Mouse (Mus musculus): ENCODE data around the gene Dtd1. TPM values are rescaled to one million over a fixed set of nuclear protein-coding genes. Genes with fewer than 3 reads are reported as not detected.
"Not testable (repeated sequence)": the region's sequence is repeated elsewhere in the genome, so short reads cannot be mapped to it uniquely, and the experiment has no call there.

The Dtd1 gene
- 155 and 178 TPM in 2 replicates for polyA plus RNA-seq (2015; fragmentation: Nextera tagmentation; extraction: Ambion mirVana)

- 1% methylated on average over 50 of the region's 50 CpGs for WGBS
- Histone ChIP-seq H3K36me3 (ENCODE audit: control insufficient read depth, insufficient read depth, low read length) (0 out of 2 replicates have a peak, but pooled peaks cover 4% of the 10 kb centered on the region), H3K4me2 (ENCODE audit: low read length) (peak within 1 kb of the TSS; percentile 60), H3K4me1 (ENCODE audit: control insufficient read depth, insufficient read depth, low read length) (peaks cover 3% of the 10 kb centered on the region; the same call in 1 of the 2 replicates), H3K4me3 (ENCODE audit: low read depth, low read length) (peak within 1 kb of the TSS; percentile 82), H3K9me3 (replicated peaks; ENCODE audit: control insufficient read depth, low read length, poor library complexity, severe bottlenecking) (no peaks in the 10 kb centered on the region), H3K27ac (ENCODE audit: low read length) (peak within 1 kb of the TSS; percentile 86), H3K27me3 (ENCODE audit: control insufficient read depth, insufficient read depth, low read depth, low read length) (no peaks in the 10 kb centered on the region), H3K9ac (ENCODE audit: low read depth, low read length) (peak within 1 kb of the TSS; percentile 92)
- ATAC-seq: peak; percentile 94
Measured at GRCm38 (mm10) chr2:144599831-144600687, at the start of gene Dtd1. Gene Dtd1 (plus strand): TSS chr2:144599897.

- Histone ChIP-seq H3K9ac (ENCODE audit: low read depth, low read length) (peak within 1 kb of the TSS; percentile 77), H3K9me3 (replicated peaks; ENCODE audit: control insufficient read depth, low read length, poor library complexity, severe bottlenecking) (no peaks in the 10 kb centered on the region), H3K36me3 (ENCODE audit: control insufficient read depth, insufficient read depth, low read length) (no peaks in the 10 kb centered on the region; the same call in 1 of the 2 replicates), H3K4me1 (ENCODE audit: control insufficient read depth, insufficient read depth, low read length) (peaks cover 15% of the 10 kb centered on the region), H3K27ac (ENCODE audit: low read length) (peak within 1 kb of the TSS; percentile 83), H3K4me3 (ENCODE audit: low read depth, low read length) (peak within 1 kb of the TSS; percentile 62), H3K27me3 (ENCODE audit: control insufficient read depth, insufficient read depth, low read depth, low read length) (no peaks in the 10 kb centered on the region), H3K4me2 (ENCODE audit: low read length) (peak within 1 kb of the TSS; percentile 68)
- peak; percentile 97 for ATAC-seq
- 0% methylated on average over 17 of the region's 17 CpGs for WGBS
Measured at GRCm38 (mm10) chr2:144550529-144550928, 49.2 kb upstream of the Dtd1 start, which contains the start of gene Rbbp9. Gene Rbbp9 (minus strand): TSS chr2:144550869.

- no peaks in the 10 kb centered on the region for H3K27me3 ChIP-seq (ENCODE audit: control insufficient read depth, insufficient read depth, low read depth, low read length)
- H3K4me2 ChIP-seq (ENCODE audit: low read length): no peak overlapping the region
- no peak overlapping the region for H3K27ac ChIP-seq (ENCODE audit: low read length)
- no peak for ATAC-seq
- no peaks in the 10 kb centered on the region for H3K36me3 ChIP-seq (ENCODE audit: control insufficient read depth, insufficient read depth, low read length)
- WGBS: 94% methylated on average over 3 of the region's 3 CpGs
- H3K9me3 ChIP-seq (replicated peaks; ENCODE audit: control insufficient read depth, low read length, poor library complexity, severe bottlenecking): no peaks in the 10 kb centered on the region
- H3K4me1 ChIP-seq (ENCODE audit: control insufficient read depth, insufficient read depth, low read length): peaks cover 23% of the 10 kb centered on the region
- H3K9ac ChIP-seq (ENCODE audit: low read depth, low read length): no peak overlapping the region
- H3K4me3 ChIP-seq (ENCODE audit: low read depth, low read length): no peak overlapping the region
Measured at GRCm38 (mm10) chr2:144553905-144554304, 45.8 kb upstream of the Dtd1 start.

GRCm38 (mm10) chr2:144555286-144555819, 44.3 kb upstream of the Dtd1 start:
- H3K36me3 ChIP-seq (ENCODE audit: control insufficient read depth, insufficient read depth, low read length): 0 out of 2 replicates have a peak, but pooled peaks cover 2% of the 10 kb centered on the region
- H3K4me1 ChIP-seq (ENCODE audit: control insufficient read depth, insufficient read depth, low read length): peaks cover 12% of the 10 kb centered on the region
- no peaks in the 10 kb centered on the region for H3K9me3 ChIP-seq (replicated peaks; ENCODE audit: control insufficient read depth, low read length, poor library complexity, severe bottlenecking)
- H3K4me3 ChIP-seq (ENCODE audit: low read depth, low read length): peak overlapping the region; percentile 90
- 3% methylated on average over 14 of the region's 14 CpGs for WGBS
- peak overlapping the region; percentile 75 for H3K9ac ChIP-seq (ENCODE audit: low read depth, low read length)
- H3K27me3 ChIP-seq (ENCODE audit: control insufficient read depth, insufficient read depth, low read depth, low read length): no peaks in the 10 kb centered on the region
- no peak for ATAC-seq
- H3K27ac ChIP-seq (ENCODE audit: low read length): peak overlapping the region; percentile 82
- peak overlapping the region; percentile 90 for H3K4me2 ChIP-seq (ENCODE audit: low read length)

- 0 out of 2 replicates have a peak, but pooled peaks cover 2% of the 10 kb centered on the region for H3K36me3 ChIP-seq (ENCODE audit: control insufficient read depth, insufficient read depth, low read length)
- H3K27ac ChIP-seq (ENCODE audit: low read length): peak within 1 kb of the TSS; percentile 82
- H3K27me3 ChIP-seq (ENCODE audit: control insufficient read depth, insufficient read depth, low read depth, low read length): no peaks in the 10 kb centered on the region
- H3K4me3 ChIP-seq (ENCODE audit: low read depth, low read length): peak within 1 kb of the TSS; percentile 90
- no peaks in the 10 kb centered on the region for H3K9me3 ChIP-seq (replicated peaks; ENCODE audit: control insufficient read depth, low read length, poor library complexity, severe bottlenecking)
- peak within 1 kb of the TSS; percentile 75 for H3K9ac ChIP-seq (ENCODE audit: low read depth, low read length)
- peak; percentile 98 for ATAC-seq
- peaks cover 12% of the 10 kb centered on the region for H3K4me1 ChIP-seq (ENCODE audit: control insufficient read depth, insufficient read depth, low read length)
- WGBS: under 1% methylated on average over 44 of the region's 44 CpGs
- H3K4me2 ChIP-seq (ENCODE audit: low read length): peak within 1 kb of the TSS; percentile 90
Measured at GRCm38 (mm10) chr2:144555820-144556552, 43.7 kb upstream of the Dtd1 start, which contains the start of gene Sec23b. Gene Sec23b (plus strand): TSS chr2:144556229.

- no peak for ATAC-seq
- 88% methylated on average over 4 of the region's 4 CpGs for WGBS
- peaks cover 30% of the 10 kb centered on the region for H3K36me3 ChIP-seq (ENCODE audit: control insufficient read depth, insufficient read depth, low read length)
Measured at GRCm38 (mm10) chr2:144588723-144589122, 11.0 kb upstream of the Dtd1 start.

GRCm38 (mm10) chr2:144593036-144593435, 6.7 kb upstream of the Dtd1 start:
- not testable (repeated sequence) for H3K27me3 ChIP-seq (ENCODE audit: control insufficient read depth, insufficient read depth, low read depth, low read length); H3K9me3 ChIP-seq (replicated peaks; ENCODE audit: control insufficient read depth, low read length, poor library complexity, severe bottlenecking); H3K4me3 ChIP-seq (ENCODE audit: low read depth, low read length); H3K27ac ChIP-seq (ENCODE audit: low read length); ATAC-seq; H3K4me2 ChIP-seq (ENCODE audit: low read length); H3K4me1 ChIP-seq (ENCODE audit: control insufficient read depth, insufficient read depth, low read length); H3K9ac ChIP-seq (ENCODE audit: low read depth, low read length)
- WGBS: 70% methylated on average over 8 of the region's 8 CpGs
- peaks cover 11% of the 10 kb centered on the region for H3K36me3 ChIP-seq (ENCODE audit: control insufficient read depth, insufficient read depth, low read length)

More at GRCm38 (mm10) chr2:144588723-144589122, 11.0 kb upstream of the Dtd1 start:
- no peak overlapping the region for H3K4me2 ChIP-seq (ENCODE audit: low read length)
- no peak overlapping the region for H3K4me3 ChIP-seq (ENCODE audit: low read depth, low read length)
- H3K27me3 ChIP-seq (ENCODE audit: control insufficient read depth, insufficient read depth, low read depth, low read length): no peaks in the 10 kb centered on the region
- H3K9me3 ChIP-seq (replicated peaks; ENCODE audit: control insufficient read depth, low read length, poor library complexity, severe bottlenecking): no peaks in the 10 kb centered on the region
- H3K27ac ChIP-seq (ENCODE audit: low read length): no peak overlapping the region
- H3K9ac ChIP-seq (ENCODE audit: low read depth, low read length): no peak overlapping the region
- H3K4me1 ChIP-seq (ENCODE audit: control insufficient read depth, insufficient read depth, low read length): no peaks in the 10 kb centered on the region

GRCm38 (mm10) chr2:144593951-144594651, 5.6 kb upstream of the Dtd1 start, which contains the start of gene Smim26:
Gene Smim26 (plus strand): TSS chr2:144594054.
- Histone ChIP-seq H3K4me2 (ENCODE audit: low read length) (peak within 1 kb of the TSS; percentile 77), H3K9ac (ENCODE audit: low read depth, low read length) (peak within 1 kb of the TSS; percentile 71), H3K27me3 (ENCODE audit: control insufficient read depth, insufficient read depth, low read depth, low read length) (no peaks in the 10 kb centered on the region), H3K27ac (ENCODE audit: low read length) (peak within 1 kb of the TSS; percentile 65), H3K4me3 (ENCODE audit: low read depth, low read length) (peak within 1 kb of the TSS; percentile 66), H3K36me3 (ENCODE audit: control insufficient read depth, insufficient read depth, low read length) (0 out of 2 replicates have a peak, but pooled peaks cover 2% of the 10 kb centered on the region), H3K9me3 (replicated peaks; ENCODE audit: control insufficient read depth, low read length, poor library complexity, severe bottlenecking) (no peaks in the 10 kb centered on the region), H3K4me1 (ENCODE audit: control insufficient read depth, insufficient read depth, low read length) (peaks cover 7% of the 10 kb centered on the region)
- peak; percentile 97 for ATAC-seq
- 2% methylated on average over 31 of the region's 31 CpGs for WGBS

Measured in midbrain, embryonic 16.5 days (tissue).